Mouse (Mus musculus) kidney, adult 18-20 months (tissue): ENCODE results near the gene Ripk4.
A peak's percentile ranks its signal among the peaks of the same experiment; 100 is the strongest.

Source experiments
- DNase-seq: peaks from one replicate; pipeline ENCODE4 v3.0.0; 2021

Ripk4 gene

GRCm38 (mm10) chr16:97734760-97735322 is 28.7 kb downstream of the Ripk4 start:
- DNase-seq, result no peak

- no peak for DNase-seq
These were observed 30.0 kb downstream of the Ripk4 start for GRCm38 (mm10) chr16:97733599-97733998.

DNA sequence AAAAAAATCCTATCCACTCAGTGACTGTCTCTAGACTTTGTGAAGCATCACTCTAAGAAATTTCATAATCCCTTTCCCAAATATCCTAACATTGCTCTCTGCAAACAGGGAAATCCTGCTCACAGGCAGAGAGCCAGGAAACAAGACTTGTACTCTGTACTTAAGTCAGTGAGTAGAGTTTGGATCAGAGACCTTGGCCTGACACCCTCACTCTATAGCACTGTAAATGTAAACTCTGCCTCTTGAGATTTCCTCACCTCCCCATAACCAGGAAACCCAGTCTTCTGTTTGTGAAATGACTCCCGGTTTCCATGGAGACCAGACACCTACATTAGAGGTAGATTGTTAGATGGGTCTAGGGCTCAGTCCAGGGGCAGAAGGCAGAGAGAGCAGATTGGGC is 33.3 kb downstream of the Ripk4 start:
- no peak for DNase-seq

DNA sequence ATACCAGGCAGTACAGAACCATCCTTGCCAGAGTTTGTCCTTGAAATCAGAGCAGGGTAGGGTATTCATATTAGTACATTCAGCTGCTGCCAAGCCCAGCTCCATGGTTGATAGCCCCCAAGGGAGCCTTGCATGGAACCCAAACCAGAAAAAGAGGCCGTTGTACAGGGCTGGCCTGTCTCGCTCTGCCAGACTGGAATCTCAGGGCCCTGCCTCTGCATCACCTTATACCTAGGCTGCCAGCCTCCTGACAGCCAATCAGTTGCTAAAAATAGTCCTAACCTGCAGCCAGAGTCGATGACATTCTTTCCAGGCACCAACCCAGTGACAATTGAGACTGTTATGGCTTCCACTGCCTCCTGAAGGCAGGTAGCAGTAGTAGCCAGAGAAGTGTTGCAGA is 37.2 kb downstream of the Ripk4 start:
- peak; percentile 16 for DNase-seq

- DNase-seq, result no peak
These were observed 43.5 kb downstream of the Ripk4 start for GRCm38 (mm10) chr16:97720093-97720492.

DNA sequence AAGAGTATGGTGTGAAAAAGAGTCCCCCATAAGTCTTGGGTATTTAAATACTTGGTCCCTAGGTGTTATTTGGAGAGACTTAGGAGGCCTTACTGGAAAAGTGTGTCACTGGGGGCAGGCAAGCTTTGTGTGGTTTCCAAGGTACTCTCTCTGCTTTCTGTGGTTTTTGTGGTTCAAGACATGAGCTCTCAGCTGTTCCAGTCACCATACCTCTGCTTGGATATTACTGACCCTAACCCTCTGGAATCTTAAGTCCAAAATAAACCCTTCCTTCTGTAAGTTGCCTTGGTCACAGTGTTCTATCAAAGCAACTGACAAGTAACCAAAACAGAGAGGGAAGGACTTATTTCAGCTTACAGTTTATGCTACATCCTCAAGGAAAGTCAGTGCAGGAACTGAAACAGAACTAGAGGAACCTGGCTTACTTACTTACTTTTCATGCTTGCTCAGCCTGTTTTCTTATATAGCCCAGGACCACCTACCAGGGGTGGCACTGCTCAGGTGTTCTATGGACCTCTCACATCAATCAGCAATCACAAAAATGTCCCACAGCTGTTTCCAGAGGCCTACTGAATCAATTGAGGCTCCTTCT is 44.1 kb downstream of the Ripk4 start:
- no peak for DNase-seq

- DNase-seq, result no peak
These were observed 47.0 kb downstream of the Ripk4 start for GRCm38 (mm10) chr16:97716567-97716966.

DNA sequence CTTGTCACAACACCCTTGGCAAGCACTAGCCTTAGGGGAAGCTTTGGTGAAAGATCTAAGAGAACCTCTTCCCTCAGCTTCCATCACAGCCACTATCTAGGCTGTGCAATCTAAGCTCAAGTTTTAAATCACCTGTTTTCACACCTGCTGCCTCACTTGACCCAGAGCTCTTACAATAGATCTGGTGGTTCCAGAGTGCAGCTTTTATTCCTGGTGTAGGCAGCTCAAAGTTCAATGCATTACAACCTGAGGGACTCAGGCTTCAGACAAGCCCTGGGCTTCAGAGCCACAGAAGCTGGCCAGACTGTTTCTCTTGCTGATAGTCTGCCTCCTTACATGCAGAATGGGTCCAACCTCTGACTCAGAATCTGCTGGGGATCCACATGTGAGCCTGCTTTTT is 51.5 kb downstream of the Ripk4 start:
- DNase-seq, result no peak

DNA sequence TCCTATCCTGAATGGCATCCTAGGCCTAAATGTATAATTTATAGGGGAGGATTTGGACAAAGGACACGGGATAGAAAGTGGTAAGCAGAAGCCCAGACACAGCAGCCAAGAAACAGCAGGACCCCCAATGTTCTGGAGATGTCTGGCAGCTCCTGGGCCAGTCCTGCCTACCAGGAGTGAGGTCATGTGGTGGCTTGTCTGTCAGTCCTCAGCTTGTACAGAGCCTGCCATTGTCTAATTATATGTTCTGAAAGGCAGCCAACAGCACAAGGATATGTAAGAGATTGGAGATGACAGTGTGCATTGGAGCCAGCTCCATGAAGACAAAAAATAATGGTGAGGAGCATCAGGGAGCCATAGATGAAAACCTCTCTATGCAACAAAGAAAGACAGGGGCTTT is 61.7 kb downstream of the Ripk4 start:
- DNase-seq, result no peak

DNA sequence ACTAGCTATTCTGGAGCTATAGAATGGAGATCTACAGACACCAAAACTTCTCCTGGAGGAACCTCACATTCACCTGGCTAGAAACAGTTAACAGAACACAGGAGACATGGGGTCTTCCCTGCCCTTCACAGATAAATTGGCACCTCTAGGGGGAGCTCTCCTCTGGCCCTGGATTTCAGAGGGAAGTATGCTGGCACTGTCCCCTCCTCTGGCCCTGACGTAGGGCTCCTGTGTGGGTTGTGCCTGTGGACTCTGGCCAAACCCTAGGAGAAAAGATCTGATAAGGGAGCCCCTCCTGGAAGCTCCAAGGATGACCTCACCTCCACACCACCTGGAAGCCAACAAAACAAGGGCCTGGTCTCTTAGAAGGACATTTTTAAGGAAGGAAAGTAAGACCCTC is 65.8 kb downstream of the Ripk4 start:
- peak; percentile 15 for DNase-seq

GRCm38 (mm10) chr16:97695709-97696108 is 67.9 kb downstream of the Ripk4 start:
- no peak for DNase-seq
